Mouse (Mus musculus) forebrain, embryonic 14.5 days (tissue): ENCODE measurements around the gene Coro7. TPM values are rescaled to one million over a fixed set of nuclear protein-coding genes. Genes with fewer than 3 reads are reported as not detected.

Experiments used
- ATAC-seq: fragments of 200-750 bp; cut with Nextera tagmentation; 2 replicates; pipeline ENCODE4 v1.8.0; 2017; ENCODE audit warnings: mild to moderate bottlenecking, moderate library complexity
- DNase-seq: peaks from one replicate; pipeline ENCODE4 v3.0.0-alpha.2; 2015; ENCODE audit warnings: low spot score
- H3K27ac ChIP-seq: fragments of 300-500 bp; sonication (generic); 2 replicates; pipeline ENCODE4 v1.5.1; 2014; ENCODE audit warnings: low read depth, mild to moderate bottlenecking, control low read depth, low read length, moderate library complexity
- H3K27me3 ChIP-seq: fragments of 300-500 bp; sonication (generic); replicated peaks from 2 replicates; pipeline ENCODE4 v1.6.1; 2014; ENCODE audit warnings: low read length, control low read depth, mixed read lengths; ENCODE audit not compliant: control insufficient read depth, insufficient read depth
- H3K36me3 ChIP-seq: fragments of 300-500 bp; sonication (generic); 2 replicates; pipeline ENCODE4 v1.6.1; 2014; ENCODE audit warnings: low read length, control low read depth; ENCODE audit not compliant: control insufficient read depth, insufficient read depth
- H3K4me1 ChIP-seq: fragments of 300-500 bp; sonication (generic); 2 replicates; pipeline ENCODE4 v1.6.1; 2014; ENCODE audit warnings: antibody characterized with exemption, low read length, control low read depth; ENCODE audit not compliant: control insufficient read depth, insufficient read depth
- H3K4me2 ChIP-seq: fragments of 300-500 bp; sonication (generic); 2 replicates; pipeline ENCODE4 v1.6.1; 2014; ENCODE audit warnings: mild to moderate bottlenecking, control low read depth, low read length
- H3K4me3 ChIP-seq: fragments of 300-500 bp; sonication (generic); 2 replicates; pipeline ENCODE4 v1.5.1; 2014; ENCODE audit warnings: low read depth, low read length, control low read depth
- H3K9ac ChIP-seq: fragments of 300-500 bp; sonication (generic); 2 replicates; pipeline ENCODE4 v1.6.1; 2014; ENCODE audit warnings: mild to moderate bottlenecking, low read length, control low read depth, moderate library complexity
- H3K9me3 ChIP-seq: fragments of 300-500 bp; sonication (generic); replicated peaks from 2 replicates; pipeline ENCODE4 v1.6.1; 2016; ENCODE audit warnings: low read length, control low read depth, mixed read lengths; ENCODE audit not compliant: control insufficient read depth
- WGBS: fragments of 180-500 bp; shearing (Covaris S2); extraction: QIAGEN DNeasy Blood & Tissue Kit; methylation state at CpG from one replicate; pipeline ENCODE4 v1.1.7; 2014; 5-methylcytosine and 5-hydroxymethylcytosine counted together
- polyA plus RNA-seq: library from polyadenylated mRNA; unstranded; fragments of >200 nt; fragmentation: Nextera tagmentation; extraction: Ambion mirVana; gene quantifications from 2 replicates; pipeline ENCODE4 v1.2.1, GENCODE M21; 2014

Coro7 gene
- polyA plus RNA-seq, 1 experiment from 2014 or later: 9.2 TPM

DNA sequence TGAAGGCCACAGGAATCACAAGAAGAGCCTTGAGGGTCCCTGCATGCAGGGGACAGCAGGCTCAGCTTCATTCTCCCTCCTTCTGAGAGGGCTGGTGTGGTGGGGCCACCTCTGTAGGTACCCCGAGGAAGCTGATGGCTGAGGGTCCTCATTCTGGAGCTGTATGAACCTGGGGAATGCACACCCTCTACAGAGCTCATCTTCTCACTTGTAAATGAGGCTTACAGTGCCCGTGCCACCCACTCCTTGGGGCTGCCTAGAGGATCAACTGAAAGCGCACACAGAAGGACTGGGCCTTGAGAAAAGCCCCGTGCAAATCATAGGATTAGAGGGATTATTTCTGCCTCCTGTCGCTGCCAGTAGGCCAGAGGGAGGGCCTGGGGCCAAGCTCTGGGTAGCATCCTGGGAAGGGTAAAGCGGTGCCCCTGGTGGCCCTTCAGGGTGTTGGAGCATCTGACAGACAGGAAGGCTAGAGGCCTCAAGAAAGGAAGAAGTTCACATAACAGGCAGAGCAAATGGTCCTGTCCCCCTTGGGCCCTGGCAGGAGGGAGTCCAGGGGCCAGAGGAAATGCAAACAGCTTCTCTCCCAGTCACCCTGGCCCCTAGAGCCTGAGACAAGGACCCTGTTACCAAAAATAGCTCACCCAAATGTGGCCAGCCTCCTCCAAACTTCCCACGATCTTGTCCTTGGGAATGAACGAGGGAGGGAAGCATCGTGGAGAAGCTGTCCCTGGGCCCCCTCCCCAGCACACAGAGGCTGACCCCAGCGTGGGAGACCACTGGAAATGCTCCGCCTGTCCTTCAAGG is 23.6 kb downstream of the Coro7 start:
- Histone ChIP-seq H3K4me2 (no peak overlapping the region), H3K36me3 (peaks cover 13% of the 10 kb centered on the region), H3K27ac (no peak overlapping the region; the same call in 1 of the 2 replicates), H3K4me1 (peaks cover 9% of the 10 kb centered on the region), H3K9ac (no peak overlapping the region; the same call in 1 of the 2 replicates), H3K9me3 (no peaks in the 10 kb centered on the region), H3K4me3 (no peak overlapping the region), H3K27me3 (no peaks in the 10 kb centered on the region)
- ATAC-seq (no peak), DNase-seq (no peak)
- 28% methylated on average over 11 of the region's 11 CpGs for WGBS

GRCm38 (mm10) chr16:4655251-4655734 is 24.3 kb downstream of the Coro7 start:
- peaks cover 16% of the 10 kb centered on the region for H3K36me3 ChIP-seq
- no peak overlapping the region; the same call in 1 of the 2 replicates for H3K27ac ChIP-seq
- no peaks in the 10 kb centered on the region for H3K9me3 ChIP-seq
- H3K4me3 ChIP-seq: no peak overlapping the region
- DNase-seq (no peak), ATAC-seq (no peak)
- H3K9ac ChIP-seq: no peak overlapping the region; the same call in 1 of the 2 replicates
- H3K4me2 ChIP-seq: no peak overlapping the region
- 77% methylated on average over 4 of the region's 4 CpGs for WGBS
- H3K27me3 ChIP-seq: no peaks in the 10 kb centered on the region
- peaks cover 9% of the 10 kb centered on the region for H3K4me1 ChIP-seq

GRCm38 (mm10) chr16:4654706-4655105 is 24.9 kb downstream of the Coro7 start:
- H3K4me1 ChIP-seq: peaks cover 9% of the 10 kb centered on the region
- H3K27ac ChIP-seq: no peak overlapping the region
- H3K9me3 ChIP-seq: no peaks in the 10 kb centered on the region
- no peak overlapping the region for H3K9ac ChIP-seq
- H3K27me3 ChIP-seq: no peaks in the 10 kb centered on the region
- ATAC-seq (no peak), DNase-seq (no peak)
- H3K36me3 ChIP-seq: peaks cover 16% of the 10 kb centered on the region
- 92% methylated on average over 10 of the region's 10 CpGs for WGBS
- H3K4me2 ChIP-seq: no peak overlapping the region
- H3K4me3 ChIP-seq: no peak overlapping the region

DNA sequence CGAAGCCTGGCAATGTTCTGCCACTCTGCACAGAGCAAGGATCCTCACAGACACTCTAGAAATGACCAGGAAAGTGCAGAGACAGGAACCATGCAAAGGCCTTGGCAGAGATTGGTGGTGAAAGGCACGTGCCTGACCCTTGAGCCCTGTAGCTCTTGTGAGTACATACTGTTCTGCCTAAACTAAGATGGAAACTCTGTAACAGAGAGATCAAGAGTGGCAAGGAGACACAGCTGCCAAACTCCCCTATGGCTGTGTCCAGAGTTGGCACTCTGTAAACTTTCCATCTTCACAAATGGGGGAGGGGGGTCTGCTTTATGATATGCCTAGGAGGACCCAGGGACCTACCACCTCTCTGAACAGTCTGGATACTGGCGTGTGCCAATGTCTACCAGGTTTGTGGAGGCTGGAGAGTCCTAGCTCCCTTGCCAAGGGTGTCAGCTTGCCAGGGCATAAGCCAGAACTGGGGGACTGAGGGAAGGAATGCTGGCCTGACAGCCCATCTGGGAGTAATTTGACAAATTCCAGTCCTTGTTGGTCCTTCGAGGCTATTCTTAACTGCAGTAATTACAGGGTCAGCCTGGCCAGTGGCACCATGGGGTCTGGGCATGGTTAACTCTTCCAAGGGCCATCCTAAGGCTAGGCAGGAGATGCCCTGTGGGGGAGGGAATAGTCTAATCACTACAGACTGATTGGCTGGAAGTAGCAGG is 26.7 kb downstream of the Coro7 start:
- DNase-seq: no peak
- Histone ChIP-seq H3K9me3 (no peaks in the 10 kb centered on the region), H3K27me3 (no peaks in the 10 kb centered on the region), H3K4me1 (no peaks in the 10 kb centered on the region), H3K36me3 (peaks cover 22% of the 10 kb centered on the region), H3K4me3 (no peak overlapping the region), H3K27ac (no peak overlapping the region), H3K4me2 (no peak overlapping the region), H3K9ac (no peak overlapping the region)
- WGBS: 84% methylated on average over 4 of the region's 4 CpGs
- ATAC-seq: no peak

- no peak for ATAC-seq
- Histone ChIP-seq H3K4me1 (no peaks in the 10 kb centered on the region), H3K27ac (no peak overlapping the region), H3K27me3 (no peaks in the 10 kb centered on the region), H3K4me2 (no peak overlapping the region), H3K9ac (no peak overlapping the region), H3K36me3 (peaks cover 22% of the 10 kb centered on the region), H3K9me3 (no peaks in the 10 kb centered on the region), H3K4me3 (no peak overlapping the region)
- 64% methylated on average over 7 of the region's 7 CpGs for WGBS
- no peak for DNase-seq
Measured at GRCm38 (mm10) chr16:4651624-4652023, 28.0 kb downstream of the Coro7 start.

DNA sequence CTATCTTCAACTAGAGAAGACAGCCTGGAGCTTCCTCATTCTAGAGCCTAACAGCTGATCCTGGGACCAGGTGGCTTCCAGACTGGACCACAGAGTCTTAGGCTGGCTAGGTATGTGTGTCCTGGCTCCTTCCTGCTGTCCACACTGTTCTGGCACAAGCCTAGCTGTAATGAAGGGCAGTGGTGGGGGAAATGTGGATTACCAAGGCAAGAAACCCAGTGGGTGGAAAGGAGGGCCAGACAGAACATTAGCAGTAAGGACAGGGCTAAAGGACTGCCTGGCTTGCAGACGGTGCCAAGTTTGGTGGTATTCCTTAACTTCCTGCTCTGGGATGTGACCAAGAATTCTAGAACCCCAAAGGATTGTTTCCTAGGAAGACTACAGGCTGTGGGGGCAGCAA is 28.5 kb downstream of the Coro7 start:
- 88% methylated on average over 1 of the region's 1 CpGs for WGBS
- H3K36me3 ChIP-seq: peaks cover 22% of the 10 kb centered on the region
- no peak overlapping the region for H3K4me3 ChIP-seq
- no peak for DNase-seq
- H3K4me1 ChIP-seq: no peaks in the 10 kb centered on the region
- H3K4me2 ChIP-seq: no peak overlapping the region
- H3K9me3 ChIP-seq: no peaks in the 10 kb centered on the region
- no peak overlapping the region for H3K27ac ChIP-seq
- no peaks in the 10 kb centered on the region for H3K27me3 ChIP-seq
- no peak overlapping the region for H3K9ac ChIP-seq
- ATAC-seq: no peak

GRCm38 (mm10) chr16:4650161-4650560 is 29.4 kb downstream of the Coro7 start:
- Histone ChIP-seq H3K9ac (no peak overlapping the region), H3K4me2 (no peak overlapping the region), H3K27ac (no peak overlapping the region), H3K4me3 (no peak overlapping the region), H3K27me3 (no peaks in the 10 kb centered on the region), H3K36me3 (peaks cover 16% of the 10 kb centered on the region), H3K4me1 (no peaks in the 10 kb centered on the region), H3K9me3 (no peaks in the 10 kb centered on the region)
- DNase-seq (no peak), ATAC-seq (no peak)
- 88% methylated on average over 3 of the region's 3 CpGs for WGBS

GRCm38 (mm10) chr16:4649692-4650091 is 29.9 kb downstream of the Coro7 start:
- no peaks in the 10 kb centered on the region for H3K4me1 ChIP-seq
- no peak overlapping the region for H3K4me3 ChIP-seq
- H3K36me3 ChIP-seq: peaks cover 15% of the 10 kb centered on the region; the same call in 1 of the 2 replicates
- no peak overlapping the region for H3K4me2 ChIP-seq
- WGBS: 92% methylated on average over 11 of the region's 11 CpGs
- no peak overlapping the region for H3K27ac ChIP-seq
- no peaks in the 10 kb centered on the region for H3K9me3 ChIP-seq
- no peak overlapping the region for H3K9ac ChIP-seq
- no peaks in the 10 kb centered on the region for H3K27me3 ChIP-seq
- no peak for ATAC-seq
- no peak for DNase-seq

DNA sequence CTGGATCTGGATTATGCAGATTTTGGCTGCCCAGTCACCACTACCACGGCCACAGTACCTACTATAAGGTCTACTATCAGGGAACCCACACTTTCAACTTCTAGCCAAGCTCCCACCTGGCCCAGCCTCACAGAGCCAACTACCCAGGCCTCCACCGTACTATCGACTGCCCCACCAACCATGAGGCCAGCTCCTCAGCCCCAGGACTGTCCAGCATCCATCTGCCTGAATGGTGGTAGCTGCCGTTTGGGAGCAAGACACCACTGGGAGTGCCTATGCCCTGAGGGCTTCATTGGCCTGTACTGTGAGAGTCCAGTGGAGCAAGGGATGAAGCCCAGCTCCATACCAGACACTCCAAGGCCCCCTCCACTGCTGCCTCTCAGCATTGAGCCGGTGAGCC is 30.4 kb downstream of the Coro7 start:
- Histone ChIP-seq H3K4me1 (peaks cover 2% of the 10 kb centered on the region), H3K4me3 (no peak overlapping the region), H3K36me3 (peaks cover 15% of the 10 kb centered on the region; the same call in 1 of the 2 replicates), H3K9ac (no peak overlapping the region), H3K9me3 (no peaks in the 10 kb centered on the region), H3K27ac (no peak overlapping the region), H3K4me2 (no peak overlapping the region), H3K27me3 (no peaks in the 10 kb centered on the region)
- no peak for DNase-seq
- 87% methylated on average over 5 of the region's 5 CpGs for WGBS
- ATAC-seq: no peak
